In the genomic region with DNA sequence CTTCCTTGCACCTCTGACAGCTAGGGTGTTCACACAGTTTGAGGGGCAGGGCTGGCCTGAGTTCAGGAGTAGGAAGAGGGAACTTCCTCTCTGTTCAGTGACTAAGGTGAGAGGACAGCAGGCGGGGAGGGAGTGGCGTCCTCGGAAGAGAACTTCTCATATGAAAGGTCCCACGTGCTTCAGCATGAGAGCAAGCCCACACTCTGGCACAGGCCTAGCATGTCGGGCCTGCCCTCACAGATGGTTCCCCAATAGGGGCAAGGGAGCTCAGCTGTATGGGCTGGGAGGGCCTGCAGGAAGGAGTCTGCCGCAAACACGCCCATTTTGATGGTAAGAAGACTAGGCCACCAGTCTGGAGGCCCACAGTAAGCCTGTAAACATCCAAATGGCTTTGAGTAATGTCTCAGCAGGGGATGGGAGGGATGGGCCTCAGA, we compare ENCODE assay signal across 8 mouse cellular contexts. TPM values are rescaled to one million over a fixed set of nuclear protein-coding genes. Genes with fewer than 3 reads are reported as not detected.
A peak's percentile ranks its signal among the peaks of the same experiment; 100 is the strongest.
DNase-seq lines count a peak whose midpoint lies in the region; ATAC-seq lines count a peak whose summit lies in the region.

No protein-coding gene starts in this region.

- H3K27ac ChIP-seq in limb, embryonic 15.5 days: peak overlapping the region; percentile 65

- WGBS in limb, embryonic 15.5 days: 36% methylated on average over 7 of the region's 7 CpGs

- 0 out of 2 replicates have a peak, but pooled peaks cover 7% of the 10 kb centered on the region for H3K36me3 ChIP-seq in limb, embryonic 15.5 days

- H3K9ac ChIP-seq in limb, embryonic 15.5 days: 0 out of 2 replicates have a peak overlapping the region, but pooled peaks have one; percentile 4

- no peaks in the 10 kb centered on the region for H3K27me3 ChIP-seq in limb, embryonic 15.5 days

- no peak overlapping the region for H3K4me3 ChIP-seq in limb, embryonic 15.5 days

- no peaks in the 10 kb centered on the region for H3K9me3 ChIP-seq in limb, embryonic 15.5 days

- ATAC-seq in limb, embryonic 15.5 days (ENCODE audit: insufficient number of reproducible peaks, low FRiP score, low TSS enrichment, low read depth): no peak

- peak; percentile 67 for DNase-seq in cerebellum, adult 9-10 months
- no peak for DNase-seq in cerebellum, adult 11 months
- DNase-seq in right cerebral cortex, adult 18-20 months: peak; percentile 43
- DNase-seq in right cerebral cortex, postnatal 4 days: no peak
- peak; percentile 73 to 76 for DNase-seq in monocyte, adult 2 months (ENCODE audit: low read depth in 1 of 2, low spot score in 2 of 2)
- DNase-seq in embryo, embryonic 11 days: no peak
- no peak for DNase-seq in adrenal gland, adult 18-20 months (ENCODE audit: low spot score in 2 of 2)

- H3K4me1 ChIP-seq in limb, embryonic 15.5 days: peaks cover 73% of the 10 kb centered on the region

- no peak overlapping the region for H3K4me2 ChIP-seq in limb, embryonic 15.5 days

RNA-seq across cellular contexts. Expression of a gene that starts 5.7 kb away (rescaled TPM):
- polyA plus RNA-seq in limb, embryonic 15.5 days (2015; fragmentation: Nextera tagmentation; extraction: Ambion mirVana): 18.5 and 20.5 TPM in 2 replicates
- 10 to 100 TPM; 55.9 to 62.9 TPM for total RNA-seq in adrenal gland, adult 18-20 months (2021)

RNA-seq across cellular contexts. Expression of a gene that starts 17.4 kb away (rescaled TPM):
- polyA plus RNA-seq in limb, embryonic 15.5 days (2015; fragmentation: Nextera tagmentation; extraction: Ambion mirVana): 11.8 TPM in 2 replicates
- 1 to 10 TPM; 3.2 to 5.0 TPM for total RNA-seq in adrenal gland, adult 18-20 months (2021)

RNA-seq across cellular contexts. Expression of a gene that starts 31.3 kb away (rescaled TPM):
- 29.4 and 32.7 TPM in 2 replicates for polyA plus RNA-seq in limb, embryonic 15.5 days (2015; fragmentation: Nextera tagmentation; extraction: Ambion mirVana)
- total RNA-seq in adrenal gland, adult 18-20 months (2021): 10 to 100 TPM; 23.7 to 31.6 TPM

Comparison
In these comparisons a context has a peak if more than half of its experiments do, and no peak if none do; other contexts are left out.
1. DNase-seq: peak in cerebellum, adult 9-10 months (single experiment), right cerebral cortex, adult 18-20 months (single experiment) and monocyte, adult 2 months (2 of 2); none in cerebellum, adult 11 months (single experiment), right cerebral cortex, postnatal 4 days (single experiment), embryo, embryonic 11 days (single experiment) and adrenal gland, adult 18-20 months (0 of 2).